Mouse (Mus musculus): ENCODE measurements at regions not wholly inside any gene's neighbourhood (a gene's known extent, or its start where the extent isn't known, plus 50 kb on each side); places are given as distances from the start of the nearest gene placed in this dataset.

- TF ChIP-seq CTCF (conservative IDR thresholded peaks at IDR 0.05; ENCODE audit: insufficient read depth, insufficient read length, low read depth, low read length) = no peak
- no peak for TF ChIP-seq POLR2A (IDR thresholded peaks at IDR 0.05; ENCODE audit: low read depth, low read length)
- H3K4me3 ChIP-seq (ENCODE audit: insufficient read depth, low read depth, low read length) = no peak overlapping the region
Measured at GRCm38 (mm10) chr4:8965563-8965962, 726.7 kb upstream of the Car8 start.

GRCm38 (mm10) chr4:8962959-8963572 is 724.2 kb upstream of the Car8 start:
- no peak for DNase-seq
- no peaks in the 10 kb centered on the region for H3K27me3 ChIP-seq (replicated peaks; ENCODE audit: control insufficient read depth, insufficient read depth, low read length)
- WGBS = 64% methylated on average over 9 of the region's 9 CpGs
- H3K4me3 ChIP-seq (ENCODE audit: insufficient read depth, low read depth, low read length) = no peak overlapping the region
- no peaks in the 10 kb centered on the region for H3K36me3 ChIP-seq (ENCODE audit: control insufficient read depth, insufficient read depth, low read length)
- no peaks in the 10 kb centered on the region for H3K4me1 ChIP-seq (ENCODE audit: control insufficient read depth, insufficient read depth, low read length)
- H3K27ac ChIP-seq (ENCODE audit: insufficient read depth, low read depth, low read length) = no peak overlapping the region
- TF ChIP-seq POLR2A (IDR thresholded peaks at IDR 0.05; ENCODE audit: low read depth, low read length) (no peak), CTCF (conservative IDR thresholded peaks at IDR 0.05; ENCODE audit: insufficient read depth, insufficient read length, low read depth, low read length) (no peak)

More at GRCm38 (mm10) chr4:8965563-8965962, 726.7 kb upstream of the Car8 start:
- no peaks in the 10 kb centered on the region for H3K36me3 ChIP-seq (ENCODE audit: control insufficient read depth, insufficient read depth, low read length)
- DNase-seq = no peak
- no peaks in the 10 kb centered on the region for H3K4me1 ChIP-seq (ENCODE audit: control insufficient read depth, insufficient read depth, low read length)
- no peak overlapping the region for H3K27ac ChIP-seq (ENCODE audit: insufficient read depth, low read depth, low read length)
- WGBS = 88% methylated on average over 5 of the region's 5 CpGs
- H3K27me3 ChIP-seq (replicated peaks; ENCODE audit: control insufficient read depth, insufficient read depth, low read length) = no peaks in the 10 kb centered on the region

- no peak overlapping the region for H3K27ac ChIP-seq (ENCODE audit: insufficient read depth, low read depth, low read length)
- H3K4me3 ChIP-seq (ENCODE audit: insufficient read depth, low read depth, low read length) = no peak overlapping the region
- H3K36me3 ChIP-seq (ENCODE audit: control insufficient read depth, insufficient read depth, low read length) = no peaks in the 10 kb centered on the region
- H3K27me3 ChIP-seq (replicated peaks; ENCODE audit: control insufficient read depth, insufficient read depth, low read length) = no peaks in the 10 kb centered on the region
- no peaks in the 10 kb centered on the region for H3K4me1 ChIP-seq (ENCODE audit: control insufficient read depth, insufficient read depth, low read length)
- no peak for TF ChIP-seq CTCF (conservative IDR thresholded peaks at IDR 0.05; ENCODE audit: insufficient read depth, insufficient read length, low read depth, low read length)
- no peak for TF ChIP-seq POLR2A (IDR thresholded peaks at IDR 0.05; ENCODE audit: low read depth, low read length)
- DNase-seq = no peak
- WGBS = 85% methylated on average over 6 of the region's 6 CpGs
Measured at GRCm38 (mm10) chr4:8961851-8962250, 723.0 kb upstream of the Car8 start.

GRCm38 (mm10) chr4:8957771-8958170 is 718.9 kb upstream of the Car8 start:
- H3K4me3 ChIP-seq (ENCODE audit: insufficient read depth, low read depth, low read length) = no peak overlapping the region
- H3K27me3 ChIP-seq (replicated peaks; ENCODE audit: control insufficient read depth, insufficient read depth, low read length) = no peaks in the 10 kb centered on the region
- no peak for TF ChIP-seq POLR2A (IDR thresholded peaks at IDR 0.05; ENCODE audit: low read depth, low read length)
- no peak for TF ChIP-seq CTCF (conservative IDR thresholded peaks at IDR 0.05; ENCODE audit: insufficient read depth, insufficient read length, low read depth, low read length)
- H3K27ac ChIP-seq (ENCODE audit: insufficient read depth, low read depth, low read length) = no peak overlapping the region
- H3K4me1 ChIP-seq (ENCODE audit: control insufficient read depth, insufficient read depth, low read length) = no peaks in the 10 kb centered on the region
- 34% methylated on average over 6 of the region's 6 CpGs for WGBS
- no peaks in the 10 kb centered on the region for H3K36me3 ChIP-seq (ENCODE audit: control insufficient read depth, insufficient read depth, low read length)
- no peak for DNase-seq

GRCm38 (mm10) chr4:8957023-8957343 is 718.1 kb upstream of the Car8 start:
- no peak for DNase-seq
- 74% methylated on average over 5 of the region's 5 CpGs for WGBS
- no peaks in the 10 kb centered on the region for H3K36me3 ChIP-seq (ENCODE audit: control insufficient read depth, insufficient read depth, low read length)
- no peak overlapping the region for H3K27ac ChIP-seq (ENCODE audit: insufficient read depth, low read depth, low read length)
- H3K4me3 ChIP-seq (ENCODE audit: insufficient read depth, low read depth, low read length) = no peak overlapping the region
- no peaks in the 10 kb centered on the region for H3K27me3 ChIP-seq (replicated peaks; ENCODE audit: control insufficient read depth, insufficient read depth, low read length)
- TF ChIP-seq CTCF (conservative IDR thresholded peaks at IDR 0.05; ENCODE audit: insufficient read depth, insufficient read length, low read depth, low read length) (no peak), POLR2A (IDR thresholded peaks at IDR 0.05; ENCODE audit: low read depth, low read length) (no peak)
- H3K4me1 ChIP-seq (ENCODE audit: control insufficient read depth, insufficient read depth, low read length) = no peaks in the 10 kb centered on the region

GRCm38 (mm10) chr4:8956312-8957022 is 717.6 kb upstream of the Car8 start:
- DNase-seq = no peak
- H3K36me3 ChIP-seq (ENCODE audit: control insufficient read depth, insufficient read depth, low read length) = no peaks in the 10 kb centered on the region
- TF ChIP-seq POLR2A (IDR thresholded peaks at IDR 0.05; ENCODE audit: low read depth, low read length) = no peak
- no peak for TF ChIP-seq CTCF (conservative IDR thresholded peaks at IDR 0.05; ENCODE audit: insufficient read depth, insufficient read length, low read depth, low read length)
- WGBS = 81% methylated on average over 9 of the region's 9 CpGs
- H3K27ac ChIP-seq (ENCODE audit: insufficient read depth, low read depth, low read length) = no peak overlapping the region
- H3K27me3 ChIP-seq (replicated peaks; ENCODE audit: control insufficient read depth, insufficient read depth, low read length) = no peaks in the 10 kb centered on the region
- H3K4me1 ChIP-seq (ENCODE audit: control insufficient read depth, insufficient read depth, low read length) = no peaks in the 10 kb centered on the region
- no peak overlapping the region for H3K4me3 ChIP-seq (ENCODE audit: insufficient read depth, low read depth, low read length)

GRCm38 (mm10) chr4:8955306-8955705 is 716.5 kb upstream of the Car8 start:
- TF ChIP-seq POLR2A (IDR thresholded peaks at IDR 0.05; ENCODE audit: low read depth, low read length) (no peak), CTCF (conservative IDR thresholded peaks at IDR 0.05; ENCODE audit: insufficient read depth, insufficient read length, low read depth, low read length) (no peak)
- no peaks in the 10 kb centered on the region for H3K36me3 ChIP-seq (ENCODE audit: control insufficient read depth, insufficient read depth, low read length)
- no peak overlapping the region for H3K4me3 ChIP-seq (ENCODE audit: insufficient read depth, low read depth, low read length)
- no peak for DNase-seq
- 86% methylated on average over 5 of the region's 5 CpGs for WGBS
- no peaks in the 10 kb centered on the region for H3K4me1 ChIP-seq (ENCODE audit: control insufficient read depth, insufficient read depth, low read length)
- H3K27me3 ChIP-seq (replicated peaks; ENCODE audit: control insufficient read depth, insufficient read depth, low read length) = no peaks in the 10 kb centered on the region
- no peak overlapping the region for H3K27ac ChIP-seq (ENCODE audit: insufficient read depth, low read depth, low read length)

Measured in kidney, adult 2 months (tissue).